Mouse (Mus musculus) MEL (cell line): ENCODE results near the gene Cx3cr1. TPM values are rescaled to one million over a fixed set of nuclear protein-coding genes. Genes with fewer than 3 reads are reported as not detected.

ENCODE experiments used
- DNase-seq: peaks from one replicate; pipeline ENCODE4 v3.0.0; 2011; ENCODE audit warnings: low read depth, low spot score
- H3K27ac ChIP-seq: 2 replicates; pipeline ENCODE4 v1.5.1; 2012; ENCODE audit warnings: low read depth, mild to moderate bottlenecking, control low read depth, low read length, moderate library complexity; ENCODE audit not compliant: control insufficient read depth
- H3K27me3 ChIP-seq, 2 experiments: fragments of 150-350 bp in 1 of 2; sonication (generic) in 1 of 2; 2 replicates each; pipeline ENCODE4 v1.6.1; 2012; ENCODE audit warnings: low read length in 2 of 2, mild to moderate bottlenecking in 2 of 2, improper control_type of control experiment in 1 of 2, moderate library complexity in 1 of 2; ENCODE audit not compliant: insufficient read depth in 2 of 2, control insufficient read depth in 1 of 2
- H3K36me3 ChIP-seq, 2 experiments: 2 replicates each; pipeline ENCODE4 v1.6.1; 2012 to 2014; ENCODE audit warnings: low read length in 2 of 2, improper control_type of control experiment in 1 of 2, inconsistent platforms in 1 of 2, mild to moderate bottlenecking in 1 of 2; ENCODE audit not compliant: insufficient read depth in 2 of 2, control insufficient read depth in 1 of 2
- H3K4me1 ChIP-seq, 2 experiments: fragments of 150-350 bp in 1 of 2; sonication (generic) in 1 of 2; 2 replicates each; pipeline ENCODE4 v1.6.1; 2012; ENCODE audit warnings: low read length in 2 of 2, improper control_type of control experiment in 1 of 2, mild to moderate bottlenecking in 1 of 2; ENCODE audit not compliant: insufficient read depth in 2 of 2, control insufficient read depth in 1 of 2
- H3K4me3 ChIP-seq, 2 experiments: fragments of 150-350 bp in 1 of 2; sonication (generic) in 1 of 2; 2 replicates each; pipeline ENCODE4 v1.5.1; 2012; ENCODE audit warnings: low read depth in 2 of 2, low read length in 2 of 2, mild to moderate bottlenecking in 2 of 2, moderate library complexity in 2 of 2, control low read depth in 1 of 2, improper control_type of control experiment in 1 of 2; ENCODE audit not compliant: control insufficient read depth in 1 of 2, insufficient read depth in 1 of 2
- H3K79me2 ChIP-seq: 2 replicates; pipeline ENCODE4 v1.6.1; 2012; ENCODE audit warnings: mild to moderate bottlenecking, low read length, moderate library complexity; ENCODE audit not compliant: control insufficient read depth, poor library complexity, insufficient read depth
- H3K9ac ChIP-seq: 2 replicates; pipeline ENCODE4 v1.6.1; 2012; ENCODE audit warnings: low read depth, mild to moderate bottlenecking, control low read depth, low read length, moderate library complexity; ENCODE audit not compliant: control insufficient read depth, poor library complexity, severe bottlenecking
- H3K9me3 ChIP-seq: fragments of 150-350 bp; sonication (generic); replicated peaks from 2 replicates; pipeline ENCODE4 v1.6.1; 2012; ENCODE audit warnings: mild to moderate bottlenecking, low read length, improper control_type of control experiment, moderate library complexity; ENCODE audit not compliant: insufficient read depth
- CHD2 ChIP-seq: IDR thresholded peaks from 2 replicates; pipeline ENCODE4 v1.6.1; 2011; ENCODE audit warnings: low read length, improper control_type of control experiment
- E2F4 ChIP-seq: IDR thresholded peaks from 2 replicates; pipeline ENCODE4 v1.6.1; 2011; ENCODE audit warnings: low read depth, low read length, improper control_type of control experiment, borderline replicate concordance
- EP300 ChIP-seq, 2 experiments: IDR thresholded peaks; 2 replicates each; pipeline ENCODE4 v1.6.1; 2011; ENCODE audit warnings: improper control_type of control experiment in 2 of 2, low read length in 2 of 2, low read depth in 1 of 2, mild to moderate bottlenecking in 1 of 2
- ETS1 ChIP-seq: IDR thresholded peaks from 2 replicates; pipeline ENCODE4 v1.6.1; 2012; ENCODE audit warnings: low read depth, mild to moderate bottlenecking, inconsistent platforms, low read length, improper control_type of control experiment, moderate library complexity
- GATA1 ChIP-seq: IDR thresholded peaks from 2 replicates; pipeline ENCODE4 v1.6.1; 2011; ENCODE audit warnings: low read depth, low read length, improper control_type of control experiment
- HCFC1 ChIP-seq: IDR thresholded peaks from 2 replicates; pipeline ENCODE4 v1.6.1; 2012; ENCODE audit warnings: low read depth, mild to moderate bottlenecking, inconsistent platforms, low read length, improper control_type of control experiment, moderate library complexity
- MAFK ChIP-seq: IDR thresholded peaks from 2 replicates; pipeline ENCODE4 v1.6.1; 2011; ENCODE audit warnings: low read depth, mild to moderate bottlenecking, low read length, improper control_type of control experiment, borderline replicate concordance
- MEF2A ChIP-seq: IDR thresholded peaks from 2 replicates; pipeline ENCODE4 v1.6.1; 2014; ENCODE audit warnings: low read depth, mild to moderate bottlenecking, inconsistent platforms, low read length, improper control_type of control experiment; ENCODE audit not compliant: poor library complexity, insufficient replicate concordance, severe bottlenecking; ENCODE audit errors: extremely low read depth
- MXI1 ChIP-seq: IDR thresholded peaks from 2 replicates; pipeline ENCODE4 v1.6.1; 2011; ENCODE audit warnings: mild to moderate bottlenecking, low read depth, low read length, improper control_type of control experiment
- MYC ChIP-seq: IDR thresholded peaks from 2 replicates; pipeline ENCODE4 v1.6.1; 2011; ENCODE audit warnings: low read depth, mild to moderate bottlenecking, low read length, improper control_type of control experiment, moderate library complexity
- NRF1 ChIP-seq: IDR thresholded peaks from 2 replicates; pipeline ENCODE4 v1.6.1; 2014; ENCODE audit warnings: low read depth, mild to moderate bottlenecking, inconsistent platforms, low read length, improper control_type of control experiment, moderate library complexity; ENCODE audit not compliant: poor library complexity, insufficient read depth, severe bottlenecking
- POLR2A ChIP-seq, 2 experiments: IDR thresholded peaks; 2 replicates each; pipeline ENCODE4 v1.6.1; 2011 to 2012; ENCODE audit warnings: low read length in 2 of 2, mild to moderate bottlenecking in 2 of 2, control low read depth in 1 of 2, improper control_type of control experiment in 1 of 2, low read depth in 1 of 2, moderate library complexity in 1 of 2; ENCODE audit not compliant: control insufficient read depth in 1 of 2, insufficient read depth in 1 of 2, poor library complexity in 1 of 2
- POLR2AphosphoS2 ChIP-seq: IDR thresholded peaks from 2 replicates; pipeline ENCODE4 v1.6.1; 2011; ENCODE audit warnings: low read length, improper control_type of control experiment
- POLR2AphosphoS5 ChIP-seq: IDR thresholded peaks from 2 replicates; pipeline ENCODE4 v1.6.1; 2012; ENCODE audit warnings: low read depth, borderline replicate concordance, mild to moderate bottlenecking, inconsistent platforms, low read length, moderate library complexity, mixed read lengths
- RAD21 ChIP-seq: IDR thresholded peaks from 2 replicates; pipeline ENCODE4 v1.6.1; 2011; ENCODE audit warnings: mild to moderate bottlenecking, low read depth, low read length, improper control_type of control experiment
- RCOR1 ChIP-seq: IDR thresholded peaks from 2 replicates; pipeline ENCODE4 v1.6.1; 2012; ENCODE audit warnings: low read depth, mild to moderate bottlenecking, inconsistent platforms, low read length, improper control_type of control experiment
- SIN3A ChIP-seq: IDR thresholded peaks from 2 replicates; pipeline ENCODE4 v1.6.1; 2012; ENCODE audit warnings: low read length, improper control_type of control experiment, inconsistent platforms
- SMC3 ChIP-seq: IDR thresholded peaks from 2 replicates; pipeline ENCODE4 v1.6.1; 2011; ENCODE audit warnings: low read depth, low read length, improper control_type of control experiment
- TBP ChIP-seq: IDR thresholded peaks from 2 replicates; pipeline ENCODE4 v1.8.0; 2011; ENCODE audit warnings: low read depth, low read length, improper control_type of control experiment
- TCF12 ChIP-seq: IDR thresholded peaks from 2 replicates; pipeline ENCODE4 v1.6.1; 2014; ENCODE audit warnings: low read depth, mild to moderate bottlenecking, inconsistent platforms, low read length, improper control_type of control experiment, moderate library complexity
- USF1 ChIP-seq: IDR thresholded peaks from 2 replicates; pipeline ENCODE4 v1.6.1; 2014; ENCODE audit warnings: low read depth, mild to moderate bottlenecking, inconsistent platforms, low read length, improper control_type of control experiment, moderate library complexity
- USF2 ChIP-seq, 2 experiments: IDR thresholded peaks; 2 replicates each; pipeline ENCODE4 v1.6.1; 2011 to 2012; ENCODE audit warnings: improper control_type of control experiment in 2 of 2, low read length in 2 of 2, borderline replicate concordance in 1 of 2, inconsistent platforms in 1 of 2, low read depth in 1 of 2, mild to moderate bottlenecking in 1 of 2; ENCODE audit not compliant: insufficient read depth in 1 of 2
- ZC3H11A ChIP-seq: IDR thresholded peaks from 2 replicates; pipeline ENCODE4 v1.6.1; 2012; ENCODE audit warnings: low read depth, mild to moderate bottlenecking, inconsistent platforms, low read length, improper control_type of control experiment
- ZKSCAN1 ChIP-seq: IDR thresholded peaks from 2 replicates; pipeline ENCODE4 v1.6.1; 2012; ENCODE audit warnings: low read depth, mild to moderate bottlenecking, inconsistent platforms, low read length, improper control_type of control experiment, moderate library complexity
- ZMIZ1 ChIP-seq: IDR thresholded peaks from 2 replicates; pipeline ENCODE4 v1.6.1; 2012; ENCODE audit warnings: low read depth, mild to moderate bottlenecking, inconsistent platforms, low read length, improper control_type of control experiment, moderate library complexity
- ZNF384 ChIP-seq: IDR thresholded peaks from 2 replicates; pipeline ENCODE4 v1.6.1; 2012; ENCODE audit warnings: low read depth, mild to moderate bottlenecking, inconsistent platforms, low read length, improper control_type of control experiment
- polyA plus RNA-seq, 2 experiments: library from polyadenylated mRNA; stranded (reverse) in 1 of 2; unstranded in 1 of 2; fragments of >175 nt in 1 of 2; fragments of >200 nt in 1 of 2; gene quantifications; 2 replicates each; pipeline versions ENCODE4 v1.2.1 to v1.2.4; 2012; ENCODE audit warnings: low replicate concordance in 2 of 2, low read depth in 1 of 2; ENCODE audit not compliant: insufficient read length in 2 of 2, insufficient read depth in 1 of 2, missing spikeins in 1 of 2
- total RNA-seq: library from RNA; depleted of rRNA; stranded (reverse); fragments of 300-350 nt; gene quantifications from 2 replicates; pipeline ENCODE4 v1.2.3, GENCODE M21; 2012

Gene Cx3cr1
- total and polyA plus RNA-seq, 3 experiments, result not detected

DNA sequence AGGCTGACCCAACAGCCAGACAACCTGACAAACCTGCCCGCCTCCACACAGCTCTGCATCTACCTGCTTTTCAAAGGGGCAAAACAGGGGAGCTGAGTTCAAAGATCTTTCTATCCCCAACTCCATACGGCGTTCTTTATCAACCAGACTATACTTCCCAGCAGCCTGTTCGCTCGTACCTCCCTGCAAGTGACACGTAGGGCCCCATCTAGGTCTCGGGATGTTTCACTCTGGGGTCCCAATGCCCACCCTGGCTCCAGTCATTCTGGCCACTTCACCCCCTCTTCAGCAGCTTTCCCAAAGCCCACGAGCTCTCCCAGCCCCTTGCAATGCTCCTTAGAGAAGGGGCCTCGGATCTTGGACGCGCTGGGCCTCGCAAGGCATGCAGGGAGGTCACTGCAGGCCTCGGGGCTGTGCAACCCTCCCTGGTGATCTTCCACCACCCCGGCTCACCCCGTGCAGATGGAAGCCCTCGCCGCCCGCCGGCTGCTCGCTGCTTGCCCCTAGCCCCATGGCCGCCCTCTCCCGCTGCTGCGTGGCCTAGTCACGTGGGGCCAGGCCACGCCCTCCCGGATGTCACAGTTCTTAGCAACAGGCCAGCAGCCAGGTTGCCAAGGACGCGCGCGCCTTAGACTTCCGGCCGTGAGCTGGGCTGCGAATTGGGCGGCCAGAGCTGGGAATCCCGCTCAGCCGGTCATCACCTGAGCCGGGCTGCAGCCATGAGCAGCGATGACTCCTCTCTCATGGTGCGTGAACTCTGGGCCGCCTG lies 132.5 kb downstream of the Cx3cr1 start, which contains the start of the genes Gorasp1 and Ttc21a (continued):
- no peak for TF ChIP-seq POLR2AphosphoS5
- TF ChIP-seq GATA1, result no peak
- peak; percentile 43; the same call in 1 of the 2 replicates for TF ChIP-seq TCF12
- no peak for TF ChIP-seq ETS1
- TF ChIP-seq ZMIZ1, result peak; percentile 77; the same call in 1 of the 2 replicates
- no peak for TF ChIP-seq MAFK
- TF ChIP-seq ZC3H11A, result no peak
- TF ChIP-seq RCOR1, result no peak
- no peak for TF ChIP-seq CHD2
- no peak for TF ChIP-seq SMC3
- TF ChIP-seq MXI1, result peak; percentile 96

DNA sequence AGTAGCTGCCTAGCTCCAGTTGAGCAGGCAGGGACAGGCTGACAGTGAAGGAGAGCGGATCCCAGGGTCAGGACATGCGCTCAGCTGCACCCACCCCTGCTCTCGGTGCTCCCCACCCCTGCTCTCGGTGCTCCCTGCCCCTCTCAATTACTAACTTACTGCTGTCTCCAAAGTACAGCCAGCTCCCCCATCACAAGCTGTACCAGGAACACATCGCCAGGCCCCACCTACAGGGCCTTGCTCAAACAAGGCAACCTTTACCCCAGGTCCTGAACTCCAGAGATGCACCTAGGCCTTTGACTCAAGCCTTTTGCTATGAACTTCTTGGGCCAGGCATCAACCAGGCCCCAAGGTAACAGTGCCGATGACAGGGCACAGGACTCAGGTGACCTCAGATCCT lies 136.0 kb downstream of the Cx3cr1 start:
- no peak overlapping the region for H3K9ac ChIP-seq
- H3K4me3 ChIP-seq, result no peak overlapping the region
- no peak for TF ChIP-seq MEF2A
- no peak for TF ChIP-seq HCFC1
- TF ChIP-seq EP300 (IDR thresholded peaks at IDR 0.05; ENCODE audit: low read depth in 1 of 2, low read length in 2 of 2), result no peak
- TF ChIP-seq ZMIZ1, result no peak
- no peak for TF ChIP-seq ZKSCAN1
- TF ChIP-seq SMC3, result no peak
- no peak for TF ChIP-seq MYC
- no peak for TF ChIP-seq RCOR1
- no peak for TF ChIP-seq E2F4
- no peak for TF ChIP-seq POLR2AphosphoS2
- no peak for TF ChIP-seq CHD2
- TF ChIP-seq POLR2AphosphoS5, result no peak
- no peak for TF ChIP-seq USF1
- no peak for TF ChIP-seq POLR2A (IDR thresholded peaks at IDR 0.05; ENCODE audit: control insufficient read depth in 1 of 2, insufficient read depth in 1 of 2, low read depth in 1 of 2, low read length in 2 of 2, poor library complexity in 1 of 2)
- no peak for TF ChIP-seq TBP
- no peak for TF ChIP-seq ZNF384
- TF ChIP-seq NRF1, result no peak
- no peak for TF ChIP-seq USF2 (IDR thresholded peaks at IDR 0.05; ENCODE audit: borderline replicate concordance in 1 of 2, insufficient read depth in 1 of 2, low read depth in 1 of 2, low read length in 2 of 2)
- TF ChIP-seq RAD21, result no peak
- no peak for TF ChIP-seq SIN3A
- DNase-seq, result no peak
- H3K27ac ChIP-seq, result no peak overlapping the region
- peaks cover 0 to 3% of the 10 kb centered on the region in 2 experiments; a peak in 3 of 4 replicates for H3K36me3 ChIP-seq
- no peaks in the 10 kb centered on the region for H3K27me3 ChIP-seq
- no peaks in the 10 kb centered on the region for H3K9me3 ChIP-seq
- H3K79me2 ChIP-seq, result peaks cover 12% of the 10 kb centered on the region
- peaks cover 0 to 10% of the 10 kb centered on the region in 2 experiments; a peak in 2 of 4 replicates for H3K4me1 ChIP-seq
